Mouse (Mus musculus) stomach, postnatal 0 days (tissue): ENCODE results near the gene Dapk2. TPM values are rescaled to one million over a fixed set of nuclear protein-coding genes. Genes with fewer than 3 reads are reported as not detected.

Source experiments
- ATAC-seq: fragments of 200-750 bp; cut with Nextera tagmentation; 2 replicates; pipeline ENCODE4 v1.8.0; 2017; ENCODE audit not compliant: low FRiP score, low TSS enrichment
- DNase-seq: peaks from one replicate; pipeline ENCODE4 v3.0.0-alpha.2; 2016; ENCODE audit warnings: low spot score
- H3K27ac ChIP-seq: fragments of 300-500 bp; sonication (generic); replicated peaks from 2 replicates; pipeline ENCODE4 v1.5.1; 2014; ENCODE audit warnings: mild to moderate bottlenecking, control low read depth
- H3K27me3 ChIP-seq: fragments of 300-500 bp; sonication (generic); 2 replicates; pipeline ENCODE4 v1.6.1; 2014; ENCODE audit warnings: low read length; ENCODE audit not compliant: control insufficient read depth, insufficient read depth
- H3K36me3 ChIP-seq: fragments of 300-500 bp; sonication (generic); 2 replicates; pipeline ENCODE4 v1.6.1; 2014; ENCODE audit warnings: low read length, mixed read lengths; ENCODE audit not compliant: control insufficient read depth, insufficient read depth
- H3K4me1 ChIP-seq: fragments of 300-500 bp; sonication (generic); replicated peaks from 2 replicates; pipeline ENCODE4 v1.6.1; 2014; ENCODE audit warnings: antibody characterized with exemption; ENCODE audit not compliant: control insufficient read depth, insufficient read depth
- H3K4me2 ChIP-seq: fragments of 300-500 bp; sonication (generic); replicated peaks from 2 replicates; pipeline ENCODE4 v1.6.1; 2014; ENCODE audit warnings: low read depth, mild to moderate bottlenecking, control low read depth, moderate library complexity
- H3K4me3 ChIP-seq: fragments of 300-500 bp; sonication (generic); 2 replicates; pipeline ENCODE4 v1.5.1; 2014; ENCODE audit warnings: low read depth, low read length, control low read depth
- H3K9ac ChIP-seq: fragments of 300-500 bp; sonication (generic); 2 replicates; pipeline ENCODE4 v1.6.1; 2014; ENCODE audit warnings: mild to moderate bottlenecking, low read length, control low read depth, mixed read lengths
- H3K9me3 ChIP-seq: fragments of 300-500 bp; sonication (generic); 2 replicates; pipeline ENCODE4 v1.6.1; 2016; ENCODE audit warnings: low read length; ENCODE audit not compliant: control insufficient read depth
- CTCF ChIP-seq: IDR thresholded peaks from 2 replicates; pipeline ENCODE4 v1.5.1; 2016; ENCODE audit warnings: antibody characterized with exemption, low read depth, mild to moderate bottlenecking, moderate library complexity
- EP300 ChIP-seq: optimal IDR thresholded peaks from 2 replicates; pipeline ENCODE3; 2016; ENCODE audit warnings: antibody characterized with exemption
- WGBS: fragments of 180-500 bp; shearing (Covaris S2); extraction: QIAGEN DNeasy Blood & Tissue Kit; methylation state at CpG from one replicate; pipeline ENCODE4 v1.1.7; 2014; 5-methylcytosine and 5-hydroxymethylcytosine counted together
- polyA plus RNA-seq: library from polyadenylated mRNA; unstranded; fragments of >200 nt; fragmentation: Nextera tagmentation; extraction: Ambion mirVana; gene quantifications from 2 replicates; pipeline ENCODE4 v1.2.1, GENCODE M21; 2015

The Dapk2 gene
- polyA plus RNA-seq, 1 experiment from 2014 or later, result 11.8 TPM

DNA sequence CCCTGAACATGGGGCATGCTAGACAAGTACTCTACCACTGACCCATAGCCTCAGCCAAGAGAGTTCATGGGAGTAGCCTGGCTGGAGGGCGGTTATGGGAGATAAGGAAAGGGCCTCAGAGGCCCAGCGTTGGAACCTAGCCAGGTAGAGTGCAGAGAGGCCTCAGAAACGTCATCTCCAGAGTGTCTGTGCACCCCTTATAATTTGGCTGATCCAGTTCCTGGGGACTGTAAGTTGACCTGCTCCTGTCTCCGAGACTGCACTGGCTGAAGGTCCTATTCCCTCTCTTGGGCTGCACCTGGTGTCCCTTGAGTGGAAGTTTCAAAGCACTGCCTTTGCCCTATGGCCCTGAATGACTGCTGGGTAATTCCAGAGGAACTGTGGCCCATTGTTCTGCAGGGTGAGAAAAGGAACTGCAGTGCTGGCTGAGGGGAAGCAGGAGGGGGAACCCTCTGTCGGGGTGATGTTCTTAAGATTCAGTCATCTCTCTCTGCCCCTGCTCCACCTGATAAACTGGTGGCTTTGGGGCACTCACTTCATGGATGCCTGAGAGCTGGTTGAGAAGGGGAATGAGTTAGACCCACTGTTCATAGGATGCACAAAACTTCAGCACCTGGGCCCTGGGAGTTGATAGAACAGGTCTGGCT is 55.5 kb downstream of the Dapk2 start:
- H3K9me3 ChIP-seq, result no peaks in the 10 kb centered on the region
- ATAC-seq (peak; percentile 89), DNase-seq (peak; percentile 77)
- H3K27ac ChIP-seq, result peak overlapping the region; percentile 71
- no peak overlapping the region for H3K4me3 ChIP-seq
- no peaks in the 10 kb centered on the region; the same call in 1 of the 2 replicates for H3K4me1 ChIP-seq
- H3K36me3 ChIP-seq, result no peaks in the 10 kb centered on the region
- H3K27me3 ChIP-seq, result no peaks in the 10 kb centered on the region
- 29% methylated on average over 5 of the region's 5 CpGs for WGBS
- H3K4me2 ChIP-seq, result no peak overlapping the region
- no peak for TF ChIP-seq CTCF
- TF ChIP-seq EP300, result no peak
- no peak overlapping the region for H3K9ac ChIP-seq

- Histone ChIP-seq H3K9me3 (no peaks in the 10 kb centered on the region), H3K9ac (no peak overlapping the region), H3K4me2 (no peak overlapping the region), H3K4me3 (no peak overlapping the region), H3K27ac (no peak overlapping the region), H3K27me3 (no peaks in the 10 kb centered on the region), H3K4me1 (no peaks in the 10 kb centered on the region; the same call in 1 of the 2 replicates), H3K36me3 (no peaks in the 10 kb centered on the region)
- TF ChIP-seq CTCF (no peak), EP300 (no peak)
- ATAC-seq (no peak), DNase-seq (no peak)
Measured at GRCm38 (mm10) chr9:66215551-66215950, 57.5 kb downstream of the Dapk2 start.

DNA sequence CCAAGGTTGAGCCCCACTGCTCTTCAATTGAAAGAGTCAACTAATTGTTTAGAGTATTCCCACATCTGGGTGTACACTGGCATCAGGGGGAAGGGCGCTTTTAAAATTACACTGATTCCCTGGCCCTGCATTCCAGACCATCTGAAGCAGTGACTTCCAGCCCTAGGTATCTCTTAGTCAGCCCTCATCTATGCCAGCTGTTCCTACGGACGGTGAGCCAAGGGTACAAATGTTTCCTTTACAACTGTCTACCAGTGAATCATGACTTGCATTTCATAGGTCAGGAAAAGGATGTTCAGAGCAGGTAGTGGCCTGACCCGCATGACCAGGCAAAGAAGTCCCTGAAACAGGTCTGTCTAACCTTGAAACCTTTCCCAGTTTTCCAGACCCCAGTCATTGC is 59.9 kb downstream of the Dapk2 start:
- no peak for DNase-seq
- no peaks in the 10 kb centered on the region for H3K36me3 ChIP-seq
- no peak for ATAC-seq
- H3K9me3 ChIP-seq, result no peaks in the 10 kb centered on the region
- TF ChIP-seq CTCF (no peak), EP300 (no peak)
- H3K4me2 ChIP-seq, result no peak overlapping the region
- WGBS, result 47% methylated on average over 4 of the region's 4 CpGs
- H3K4me1 ChIP-seq, result no peaks in the 10 kb centered on the region
- H3K9ac ChIP-seq, result no peak overlapping the region
- no peak overlapping the region for H3K4me3 ChIP-seq
- H3K27me3 ChIP-seq, result no peaks in the 10 kb centered on the region
- no peak overlapping the region for H3K27ac ChIP-seq

DNA sequence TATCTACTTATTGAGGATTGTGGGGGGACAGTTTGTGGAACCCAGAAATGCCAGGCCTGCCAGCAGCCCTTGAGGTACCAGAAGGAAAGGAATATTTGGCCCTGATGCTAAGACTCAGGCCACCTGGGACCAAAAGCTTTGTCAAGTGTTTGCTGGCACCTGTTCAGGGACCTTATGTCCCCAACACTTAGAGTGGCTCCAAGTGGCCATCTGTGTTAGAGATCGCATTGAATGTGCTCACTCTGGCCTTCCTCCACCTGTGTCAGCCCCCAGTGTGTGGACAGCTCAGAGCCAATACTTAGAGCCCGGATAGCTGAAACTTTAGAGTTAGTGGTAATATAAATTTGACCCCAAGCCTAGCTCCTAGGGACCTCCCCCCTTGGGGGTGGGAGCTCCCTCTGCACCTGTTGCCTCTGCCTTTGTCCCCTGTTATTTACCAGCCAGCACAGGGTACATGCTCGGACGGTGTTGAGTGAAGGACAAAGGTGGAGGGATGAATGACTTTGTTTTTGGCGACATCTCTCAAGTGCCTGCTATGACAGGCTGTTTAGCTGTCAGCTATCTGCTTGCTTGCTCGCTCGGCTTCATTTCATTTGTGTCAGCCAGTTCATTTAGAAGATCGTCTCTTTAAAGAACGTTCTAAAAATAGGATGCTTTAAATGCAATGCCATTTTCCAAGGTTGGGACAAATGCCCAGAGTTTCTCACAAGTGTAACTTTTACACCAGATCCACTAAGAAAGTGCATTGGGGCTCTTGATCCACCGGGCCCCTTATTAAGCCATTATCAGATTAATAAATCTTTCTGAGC is 61.1 kb downstream of the Dapk2 start:
- no peak for DNase-seq
- 53% methylated on average over 10 of the region's 10 CpGs for WGBS

DNA sequence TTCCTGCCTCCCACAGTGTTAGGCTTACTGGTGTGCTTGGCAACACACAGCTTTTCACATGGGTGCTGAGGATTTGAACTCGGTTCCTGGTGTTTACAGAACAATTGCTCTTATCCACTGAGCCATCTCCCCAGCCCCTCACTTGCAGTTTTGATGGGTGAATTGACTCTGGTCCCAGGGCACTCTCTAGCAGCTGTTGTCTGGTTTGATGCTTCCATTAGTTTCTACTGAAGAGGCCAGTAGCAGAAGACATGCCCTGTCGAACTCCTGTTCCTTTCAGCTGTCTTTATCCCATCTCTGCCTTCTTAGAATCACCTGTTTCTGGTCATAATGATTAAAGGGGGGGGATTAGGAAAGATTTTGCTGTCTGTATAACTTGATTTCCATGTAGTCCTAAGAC is 65.8 kb downstream of the Dapk2 start:
- Histone ChIP-seq H3K4me3 (no peak overlapping the region), H3K4me2 (no peak overlapping the region), H3K9ac (no peak overlapping the region), H3K36me3 (no peaks in the 10 kb centered on the region), H3K27me3 (no peaks in the 10 kb centered on the region), H3K4me1 (no peaks in the 10 kb centered on the region), H3K9me3 (no peaks in the 10 kb centered on the region), H3K27ac (no peak overlapping the region)
- DNase-seq (no peak), ATAC-seq (no peak)
- TF ChIP-seq CTCF, result no peak
- no peak for TF ChIP-seq EP300
- WGBS, result 70% methylated on average over 2 of the region's 2 CpGs

More for the DNA sequence above, 61.1 kb downstream of the Dapk2 start:
- no peaks in the 10 kb centered on the region for H3K9me3 ChIP-seq
- H3K9ac ChIP-seq, result no peak overlapping the region
- H3K4me1 ChIP-seq, result no peaks in the 10 kb centered on the region
- no peak overlapping the region for H3K4me2 ChIP-seq
- no peak overlapping the region for H3K4me3 ChIP-seq
- H3K27me3 ChIP-seq, result no peaks in the 10 kb centered on the region
- TF ChIP-seq CTCF, result no peak
- TF ChIP-seq EP300, result no peak
- no peaks in the 10 kb centered on the region for H3K36me3 ChIP-seq
- no peak overlapping the region for H3K27ac ChIP-seq
- no peak for ATAC-seq
